Mouse (Mus musculus): ENCODE results near the gene Rprd2.

DNA sequence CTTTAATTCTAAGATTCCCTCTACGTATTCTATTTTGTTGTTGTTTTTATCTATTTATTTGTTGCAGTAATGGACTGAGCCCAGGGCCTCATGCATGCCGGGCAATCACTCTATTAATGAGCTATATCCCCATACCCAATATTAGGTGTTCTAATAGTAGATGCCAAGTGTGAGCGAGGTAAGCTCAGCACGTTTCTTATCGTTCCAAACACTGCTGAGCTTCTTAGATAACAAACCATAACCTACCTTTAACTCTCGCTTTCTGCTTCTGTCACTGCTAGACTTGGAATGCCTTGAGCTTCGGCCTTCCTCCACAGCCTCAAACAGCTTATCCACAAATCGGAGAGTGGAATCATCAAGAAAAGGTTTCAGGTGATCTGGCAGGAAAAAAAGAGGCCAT lies 32.7 kb upstream of the Rprd2 start:
- TF ChIP-seq GATA1 (IDR thresholded peaks at IDR 0.05; ENCODE audit: borderline replicate concordance, low read length): no peak
- no peak for TF ChIP-seq FLI1 (IDR thresholded peaks at IDR 0.05; ENCODE audit: low read length)
